ENCODE assay signal across 10 mouse cellular contexts in genomic region chr1:63175853-63176252, GRCm38 (mm10). TPM values are rescaled to one million over a fixed set of nuclear protein-coding genes. Genes with fewer than 3 reads are reported as not detected.
A peak's percentile ranks its signal among the peaks of the same experiment; 100 is the strongest.
DNase-seq lines count a peak whose midpoint lies in the region; ATAC-seq lines count a peak whose summit lies in the region.
"Had no signal": no experiment of that assay in that cellular context is flagged by ENCODE, and none has a peak within 500 bp of the region (broad histone marks: within the 10 kb centered on the region; RNA-seq: fewer than 3 reads in every experiment).

No protein-coding gene starts in this region.

- no peak overlapping the region for H3K27ac ChIP-seq in embryonic facial prominence, embryonic 11.5 days (replicated peaks; ENCODE audit: low read depth, low read length)
- peak overlapping the region; percentile 83; the same call in 1 of the 2 replicates for H3K27ac ChIP-seq in hindbrain, embryonic 12.5 days

- peak overlapping the region; percentile 96 for H3K9ac ChIP-seq in embryonic facial prominence, embryonic 11.5 days (replicated peaks; ENCODE audit: low read length)
- peak overlapping the region; percentile 88 for H3K9ac ChIP-seq in hindbrain, embryonic 12.5 days

- DNase-seq in embryonic facial prominence, embryonic 11.5 days (ENCODE audit: low spot score) = no peak
- DNase-seq in lung, postnatal 10 days = peak; percentile 11
- no peak for DNase-seq in right cerebral cortex, adult 18-20 months

- H3K27me3 ChIP-seq in megakaryocyte, embryonic 14.5 days (replicated peaks) = no peaks in the 10 kb centered on the region
- no peaks in the 10 kb centered on the region for H3K27me3 ChIP-seq in embryonic facial prominence, embryonic 11.5 days (ENCODE audit: control insufficient read depth, insufficient read depth, low read length)
- no peaks in the 10 kb centered on the region for H3K27me3 ChIP-seq in hindbrain, embryonic 12.5 days

- no peaks in the 10 kb centered on the region for H3K9me3 ChIP-seq in megakaryocyte, embryonic 14.5 days
- H3K9me3 ChIP-seq in embryonic facial prominence, embryonic 11.5 days (replicated peaks; ENCODE audit: control insufficient read depth, low read length) = no peaks in the 10 kb centered on the region
- no peaks in the 10 kb centered on the region for H3K9me3 ChIP-seq in hindbrain, embryonic 12.5 days (replicated peaks)

- peak overlapping the region; percentile 70 for H3K4me2 ChIP-seq in embryonic facial prominence, embryonic 11.5 days (ENCODE audit: low read depth, low read length)
- H3K4me2 ChIP-seq in hindbrain, embryonic 12.5 days (replicated peaks) = peak overlapping the region; percentile 77

- H3K36me3 ChIP-seq in megakaryocyte, embryonic 14.5 days (replicated peaks; ENCODE audit: low read length) = peaks cover 41% of the 10 kb centered on the region
- H3K36me3 ChIP-seq in embryonic facial prominence, embryonic 11.5 days (replicated peaks; ENCODE audit: control insufficient read depth, insufficient read depth, low read depth, low read length) = no peaks in the 10 kb centered on the region
- peaks cover 36% of the 10 kb centered on the region for H3K36me3 ChIP-seq in hindbrain, embryonic 12.5 days

- 11% methylated on average over 11 of the region's 11 CpGs for WGBS in embryonic facial prominence, embryonic 11.5 days
- WGBS in hindbrain, embryonic 12.5 days = 9% methylated on average over 11 of the region's 11 CpGs

- peaks cover 33% of the 10 kb centered on the region for H3K4me1 ChIP-seq in megakaryocyte, embryonic 14.5 days
- no peaks in the 10 kb centered on the region; the same call in none of the 2 replicates for H3K4me1 ChIP-seq in embryonic facial prominence, embryonic 11.5 days (ENCODE audit: control insufficient read depth, insufficient read depth, low read length)
- peaks cover 21% of the 10 kb centered on the region for H3K4me1 ChIP-seq in hindbrain, embryonic 12.5 days

- ATAC-seq in megakaryocyte, adult 5-6 weeks (ENCODE audit: poor library complexity, severe bottlenecking) = no peak
- ATAC-seq in embryonic facial prominence, embryonic 11.5 days (replicated peaks; ENCODE audit: insufficient number of reproducible peaks, low FRiP score, low TSS enrichment, low read depth) = no peak
- ATAC-seq in hindbrain, embryonic 12.5 days (ENCODE audit: low FRiP score) = no peak
- no peak for ATAC-seq in cerebellum, adult (ENCODE audit: insufficient number of reproducible peaks, low FRiP score, low TSS enrichment)
- no peak for ATAC-seq in CD4-positive, CD25-positive, alpha-beta regulatory T cell, adult 4 months

- peak overlapping the region; percentile 92 for H3K4me3 ChIP-seq in megakaryocyte, embryonic 14.5 days (replicated peaks)
- peak overlapping the region; percentile 93 for H3K4me3 ChIP-seq in embryonic facial prominence, embryonic 11.5 days (ENCODE audit: low read depth, low read length)
- peak overlapping the region; percentile 62 for H3K4me3 ChIP-seq in hindbrain, embryonic 12.5 days

RNA-seq across cellular contexts. Expression of gene Eef1b2, which starts 0.8 kb away (rescaled TPM):
- 130 and 206 TPM in 2 replicates for polyA plus RNA-seq in megakaryocyte, embryonic 14.5 days (2012; ENCODE audit: insufficient read depth, low replicate concordance)
- 882 and 903 TPM in 2 replicates for total RNA-seq in megakaryocyte, adult 5-6 weeks (2015)
- 1,598 and 1,756 TPM in 2 replicates for total RNA-seq in megakaryocyte, adult 5-6 weeks (2017)
- 611 and 644 TPM in 2 replicates for polyA plus RNA-seq in embryonic facial prominence, embryonic 11.5 days (2014; fragmentation: Nextera tagmentation; extraction: Ambion mirVana)
- 351 and 383 TPM in 2 replicates for polyA plus RNA-seq in hindbrain, embryonic 12.5 days (2016; fragmentation: Nextera tagmentation; extraction: Ambion mirVana)
- 1,000 to 10,000 TPM in 1 of 2 experiments, 100 to 1,000 TPM in 1; 903 to 1,182 TPM for polyA plus RNA-seq in CD4-positive, CD25-positive, alpha-beta regulatory T cell, adult 4 months (2017; shearing (Covaris generic))

RNA-seq across cellular contexts. Expression of gene Ndufs1, which starts 0.8 kb away (rescaled TPM):
- 1.5 and 10.8 TPM in 2 replicates for polyA plus RNA-seq in megakaryocyte, embryonic 14.5 days (2012; ENCODE audit: insufficient read depth, low replicate concordance)
- 91.8 and 101 TPM in 2 replicates for total RNA-seq in megakaryocyte, adult 5-6 weeks (2015)
- total RNA-seq in megakaryocyte, adult 5-6 weeks (2017) = 87.4 and 108 TPM in 2 replicates
- 160 and 162 TPM in 2 replicates for polyA plus RNA-seq in embryonic facial prominence, embryonic 11.5 days (2014; fragmentation: Nextera tagmentation; extraction: Ambion mirVana)
- polyA plus RNA-seq in hindbrain, embryonic 12.5 days (2016; fragmentation: Nextera tagmentation; extraction: Ambion mirVana) = 124 and 133 TPM in 2 replicates
- polyA plus RNA-seq in CD4-positive, CD25-positive, alpha-beta regulatory T cell, adult 4 months (2017; shearing (Covaris generic)) = 100 to 1,000 TPM; 110 to 114 TPM

RNA-seq across cellular contexts. Expression of gene Gpr1, which starts 38.5 kb away (rescaled TPM):
- polyA plus RNA-seq in megakaryocyte, embryonic 14.5 days (2012; ENCODE audit: insufficient read depth, low replicate concordance) = not detected in 2 replicates
- not detected in 2 replicates for total RNA-seq in megakaryocyte, adult 5-6 weeks (2015)
- total RNA-seq in megakaryocyte, adult 5-6 weeks (2017) = not detected in 2 replicates
- polyA plus RNA-seq in embryonic facial prominence, embryonic 11.5 days (2014; fragmentation: Nextera tagmentation; extraction: Ambion mirVana) = 0.11 and 0.17 TPM in 2 replicates
- polyA plus RNA-seq in hindbrain, embryonic 12.5 days (2016; fragmentation: Nextera tagmentation; extraction: Ambion mirVana) = 0.20 and 0.21 TPM in 2 replicates
- not detected for polyA plus RNA-seq in CD4-positive, CD25-positive, alpha-beta regulatory T cell, adult 4 months (2017; shearing (Covaris generic))
- total RNA-seq: common myeloid progenitor, adult 5-6 weeks; neutrophil, adult 5-6 weeks had no signal
